9 mouse cellular contexts compared by ENCODE assay signal in genomic region chr7:25277405-25277804, GRCm38 (mm10). TPM values are rescaled to one million over a fixed set of nuclear protein-coding genes. Genes with fewer than 3 reads are reported as not detected.
DNase-seq lines count a peak whose midpoint lies in the region; ATAC-seq lines count a peak whose summit lies in the region.
"Had no signal": no experiment of that assay in that cellular context is flagged by ENCODE, and none has a peak within 500 bp of the region (broad histone marks: within the 10 kb centered on the region; RNA-seq: fewer than 3 reads in every experiment).

No protein-coding gene starts in this region.

- 67% methylated on average over 4 of the region's 4 CpGs for WGBS in limb, embryonic 15.5 days

- peaks cover 76% of the 10 kb centered on the region for H3K4me1 ChIP-seq in limb, embryonic 15.5 days

- ATAC-seq in limb, embryonic 15.5 days (ENCODE audit: insufficient number of reproducible peaks, low FRiP score, low TSS enrichment, low read depth), result no peak
- ATAC-seq in megakaryocyte-erythroid progenitor cell, adult 5-6 weeks (replicated peaks; ENCODE audit: low FRiP score, low TSS enrichment, poor library complexity, severe bottlenecking), result no peak

- H3K27ac ChIP-seq in limb, embryonic 15.5 days, result peak overlapping the region; percentile 100

- DNase-seq in cerebellum, adult 9-10 months, result peak; percentile 60
- no peak for DNase-seq in cerebellum, adult 8-10 months
- peak; percentile 40 for DNase-seq in thymus, postnatal 14 days
- DNase-seq in thymus, postnatal 0 days (ENCODE audit: low spot score), result no peak
- DNase-seq in urinary bladder, adult 18-20 months (ENCODE audit: low spot score in 2 of 2), result no peak
- no peak for DNase-seq in layer of hippocampus, postnatal 25 days (ENCODE audit: extremely low spot score in 1 of 2, low spot score in 1 of 2)

- H3K9me3 ChIP-seq in limb, embryonic 15.5 days, result no peaks in the 10 kb centered on the region

- H3K36me3 ChIP-seq in limb, embryonic 15.5 days, result peaks cover 28% of the 10 kb centered on the region

- H3K27me3 ChIP-seq in limb, embryonic 15.5 days, result no peaks in the 10 kb centered on the region

- peak overlapping the region; percentile 78 for H3K4me3 ChIP-seq in limb, embryonic 15.5 days

- 0 out of 2 replicates have a peak overlapping the region, but pooled peaks have one; percentile 17 for H3K9ac ChIP-seq in limb, embryonic 15.5 days

- peak overlapping the region; percentile 77 for H3K4me2 ChIP-seq in limb, embryonic 15.5 days

RNA-seq across cellular contexts. Expression of gene Cic, which starts 9.9 kb away (rescaled TPM):
- 28.4 and 37.2 TPM in 2 replicates for polyA plus RNA-seq in thymus, postnatal 0 days (2015; fragmentation: Nextera tagmentation; extraction: Ambion mirVana)
- 40.3 and 42.5 TPM in 2 replicates for polyA plus RNA-seq in limb, embryonic 15.5 days (2015; fragmentation: Nextera tagmentation; extraction: Ambion mirVana)
- 125 and 134 TPM in 2 replicates for total RNA-seq in megakaryocyte-erythroid progenitor cell, adult 5-6 weeks (2014; fragmentation: Nextera tagmentation)
- total RNA-seq in megakaryocyte-erythroid progenitor cell, adult 5-6 weeks (2017), result 20.5 and 40.0 TPM in 2 replicates
- total RNA-seq in layer of hippocampus, postnatal 25 days (2021), result 100 to 1,000 TPM; 176 to 220 TPM

RNA-seq across cellular contexts. Expression of gene Pafah1b3, which starts 20.4 kb away (rescaled TPM):
- polyA plus RNA-seq in thymus, postnatal 0 days (2015; fragmentation: Nextera tagmentation; extraction: Ambion mirVana), result 142 TPM in 2 replicates
- 176 and 198 TPM in 2 replicates for polyA plus RNA-seq in limb, embryonic 15.5 days (2015; fragmentation: Nextera tagmentation; extraction: Ambion mirVana)
- total RNA-seq in megakaryocyte-erythroid progenitor cell, adult 5-6 weeks (2014; fragmentation: Nextera tagmentation), result 22.0 and 23.2 TPM in 2 replicates
- 12.8 and 26.3 TPM in 2 replicates for total RNA-seq in megakaryocyte-erythroid progenitor cell, adult 5-6 weeks (2017)
- total RNA-seq in layer of hippocampus, postnatal 25 days (2021), result 10 to 100 TPM; 19.2 to 25.2 TPM

RNA-seq across cellular contexts. Expression of gene Prr19, which starts 23.8 kb away (rescaled TPM):
- 0.22 and 0.23 TPM in 2 replicates for polyA plus RNA-seq in thymus, postnatal 0 days (2015; fragmentation: Nextera tagmentation; extraction: Ambion mirVana)
- 0.32 and 0.40 TPM in 2 replicates for polyA plus RNA-seq in limb, embryonic 15.5 days (2015; fragmentation: Nextera tagmentation; extraction: Ambion mirVana)
- not detected in 2 replicates for total RNA-seq in megakaryocyte-erythroid progenitor cell, adult 5-6 weeks (2014; fragmentation: Nextera tagmentation)
- total RNA-seq in megakaryocyte-erythroid progenitor cell, adult 5-6 weeks (2017), result not detected in 2 replicates
- not detected for total RNA-seq in layer of hippocampus, postnatal 25 days (2021)
- total RNA-seq: common myeloid progenitor, adult 5-6 weeks had no signal

RNA-seq across cellular contexts. Expression of gene Erf, which starts 26.8 kb away (rescaled TPM):
- 4.5 and 6.4 TPM in 2 replicates for polyA plus RNA-seq in thymus, postnatal 0 days (2015; fragmentation: Nextera tagmentation; extraction: Ambion mirVana)
- 20.8 and 24.4 TPM in 2 replicates for polyA plus RNA-seq in limb, embryonic 15.5 days (2015; fragmentation: Nextera tagmentation; extraction: Ambion mirVana)
- total RNA-seq in megakaryocyte-erythroid progenitor cell, adult 5-6 weeks (2014; fragmentation: Nextera tagmentation), result 8.7 and 18.9 TPM in 2 replicates
- 6.2 and 8.6 TPM in 2 replicates for total RNA-seq in megakaryocyte-erythroid progenitor cell, adult 5-6 weeks (2017)
- 10 to 100 TPM; 44.4 to 51.1 TPM for total RNA-seq in layer of hippocampus, postnatal 25 days (2021)

RNA-seq across cellular contexts. Expression of gene Tmem145, which starts 28.5 kb away (rescaled TPM):
- not detected in 2 replicates for polyA plus RNA-seq in thymus, postnatal 0 days (2015; fragmentation: Nextera tagmentation; extraction: Ambion mirVana)
- 0.50 and 0.61 TPM in 2 replicates for polyA plus RNA-seq in limb, embryonic 15.5 days (2015; fragmentation: Nextera tagmentation; extraction: Ambion mirVana)
- not detected in 2 replicates for total RNA-seq in megakaryocyte-erythroid progenitor cell, adult 5-6 weeks (2014; fragmentation: Nextera tagmentation)
- not detected in 2 replicates for total RNA-seq in megakaryocyte-erythroid progenitor cell, adult 5-6 weeks (2017)
- total RNA-seq in layer of hippocampus, postnatal 25 days (2021), result 10 to 100 TPM; 26.0 to 28.1 TPM
- total RNA-seq: common myeloid progenitor, adult 5-6 weeks had no signal

Comparison
In these comparisons a context has a peak if more than half of its experiments do, and no peak if none do; other contexts are left out.
1. DNase-seq: peak in cerebellum, adult 9-10 months (single experiment) and thymus, postnatal 14 days (single experiment); none in cerebellum, adult 8-10 months (single experiment), thymus, postnatal 0 days (single experiment), urinary bladder, adult 18-20 months (0 of 2) and layer of hippocampus, postnatal 25 days (0 of 2).